Mouse (Mus musculus): ENCODE results near the gene Pak4.

GRCm38 (mm10) chr7:28511441-28511840, 86.5 kb downstream of the Pak4 start:
- TF ChIP-seq CTCF (IDR thresholded peaks at IDR 0.05; ENCODE audit: control insufficient read depth, insufficient read depth, insufficient read length) (no peak), MAX (IDR thresholded peaks at IDR 0.05) (no peak), MYOG (IDR thresholded peaks at IDR 0.05; ENCODE audit: control insufficient read depth, extremely low read depth, insufficient read length) (no peak), CEBPB (IDR thresholded peaks at IDR 0.05; ENCODE audit: low read depth) (no peak), MYOD1 (IDR thresholded peaks at IDR 0.05; ENCODE audit: control insufficient read depth, insufficient read length, low read depth) (no peak), USF1 (IDR thresholded peaks at IDR 0.05; ENCODE audit: low read depth) (no peak)
